Mouse (Mus musculus): ENCODE measurements around the gene Smc1a.

DNA sequence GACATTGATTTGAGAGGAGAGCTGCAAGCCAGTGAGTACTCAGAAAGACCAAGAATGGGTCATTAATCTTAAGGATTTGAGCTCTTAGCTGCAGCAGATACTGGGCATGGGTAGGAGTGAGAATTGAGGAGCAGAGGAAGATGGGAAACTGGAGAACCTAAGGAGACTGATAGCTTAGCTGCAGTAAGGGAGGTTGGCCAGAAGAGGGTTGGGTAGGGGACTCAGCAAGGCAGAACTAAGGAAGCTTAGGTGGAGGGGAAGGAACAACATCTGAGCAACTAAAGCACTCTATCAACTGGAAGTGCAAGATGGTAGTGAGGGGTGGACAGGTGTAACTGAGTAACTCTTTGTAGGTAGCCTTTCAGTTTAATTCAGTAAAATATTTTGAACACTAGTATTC is 31.0 kb downstream of the Smc1a start:
- no peak for TF ChIP-seq CTCF (IDR thresholded peaks at IDR 0.05; ENCODE audit: control insufficient read depth, insufficient read depth, insufficient read length)
- no peak for TF ChIP-seq MYOG (IDR thresholded peaks at IDR 0.05; ENCODE audit: control insufficient read depth, extremely low read depth, insufficient read length)
- TF ChIP-seq USF1 (IDR thresholded peaks at IDR 0.05; ENCODE audit: low read depth) = no peak
- no peak for TF ChIP-seq CEBPB (IDR thresholded peaks at IDR 0.05; ENCODE audit: low read depth)
- TF ChIP-seq MYOD1 (IDR thresholded peaks at IDR 0.05; ENCODE audit: control insufficient read depth, insufficient read length, low read depth) = no peak
- TF ChIP-seq MAX (IDR thresholded peaks at IDR 0.05) = no peak

All from C2C12 (cell line).